8 mouse cellular contexts compared by ENCODE assay signal in the genomic region with DNA sequence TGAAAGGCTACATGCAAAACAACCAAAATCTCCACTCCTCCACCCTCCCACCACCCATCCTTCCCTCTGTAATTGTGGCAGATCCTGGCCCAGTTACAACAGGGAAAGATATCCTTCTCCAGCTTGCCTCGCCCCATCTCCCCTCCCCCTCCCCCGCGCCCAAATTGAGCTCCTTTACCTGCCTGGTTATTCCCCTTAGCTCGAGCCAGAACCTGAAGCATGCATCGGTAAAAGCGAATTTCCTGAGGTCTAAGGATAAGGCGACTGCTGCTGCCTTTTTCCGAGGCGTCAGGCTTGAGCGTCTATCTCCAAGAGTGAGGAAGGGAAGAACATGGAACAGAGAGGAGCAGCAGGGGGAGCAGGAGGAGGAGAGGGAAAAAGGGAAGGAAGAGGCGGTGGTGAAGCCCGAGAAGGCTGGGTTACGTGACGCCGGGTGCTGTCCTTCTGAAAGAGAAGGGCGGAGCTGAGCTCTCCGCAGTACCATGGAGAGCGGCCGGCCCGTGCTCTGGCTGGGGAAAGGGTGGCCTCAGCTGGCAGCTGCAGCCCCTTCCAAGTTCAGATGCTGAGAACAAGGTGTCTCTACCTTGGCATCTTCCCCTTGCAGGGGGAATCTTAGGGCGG. TPM values are rescaled to one million over a fixed set of nuclear protein-coding genes. Genes with fewer than 3 reads are reported as not detected.
DNase-seq lines count a peak whose midpoint lies in the region; ATAC-seq lines count a peak whose summit lies in the region.

No protein-coding gene starts in this region.

- H3K9ac ChIP-seq in intestine, embryonic 15.5 days, result no peak overlapping the region
- H3K9ac ChIP-seq in limb, embryonic 15.5 days, result no peak overlapping the region
- peak overlapping the region; percentile 38 for H3K9ac ChIP-seq in neural tube, embryonic 12.5 days

- H3K4me3 ChIP-seq in intestine, embryonic 15.5 days (replicated peaks), result no peak overlapping the region
- peak overlapping the region; percentile 21 for H3K4me3 ChIP-seq in limb, embryonic 15.5 days
- peak overlapping the region; percentile 25 for H3K4me3 ChIP-seq in neural tube, embryonic 12.5 days

- H3K27ac ChIP-seq in intestine, embryonic 15.5 days, result no peak overlapping the region
- H3K27ac ChIP-seq in limb, embryonic 15.5 days, result no peak overlapping the region
- H3K27ac ChIP-seq in neural tube, embryonic 12.5 days, result peak overlapping the region; percentile 8

- peaks cover 3% of the 10 kb centered on the region; the same call in 1 of the 2 replicates for H3K9me3 ChIP-seq in intestine, embryonic 15.5 days
- H3K9me3 ChIP-seq in limb, embryonic 15.5 days, result 0 out of 2 replicates have a peak, but pooled peaks cover 2% of the 10 kb centered on the region
- H3K9me3 ChIP-seq in neural tube, embryonic 12.5 days, result peaks cover 13% of the 10 kb centered on the region

- peak overlapping the region; percentile 35 for H3K4me2 ChIP-seq in intestine, embryonic 15.5 days (replicated peaks)
- peak overlapping the region; percentile 33 for H3K4me2 ChIP-seq in limb, embryonic 15.5 days
- H3K4me2 ChIP-seq in neural tube, embryonic 12.5 days (replicated peaks), result peak overlapping the region; percentile 57

- H3K27me3 ChIP-seq in intestine, embryonic 15.5 days (replicated peaks), result no peaks in the 10 kb centered on the region
- H3K27me3 ChIP-seq in limb, embryonic 15.5 days, result no peaks in the 10 kb centered on the region
- H3K27me3 ChIP-seq in neural tube, embryonic 12.5 days (replicated peaks), result no peaks in the 10 kb centered on the region

- no peaks in the 10 kb centered on the region for H3K36me3 ChIP-seq in intestine, embryonic 15.5 days
- H3K36me3 ChIP-seq in limb, embryonic 15.5 days, result no peaks in the 10 kb centered on the region
- peaks cover 15% of the 10 kb centered on the region for H3K36me3 ChIP-seq in neural tube, embryonic 12.5 days

- under 1% methylated on average over 21 of the region's 21 CpGs for WGBS in intestine, embryonic 15.5 days
- under 1% methylated on average over 21 of the region's 21 CpGs for WGBS in limb, embryonic 15.5 days
- under 1% methylated on average over 21 of the region's 21 CpGs for WGBS in neural tube, embryonic 12.5 days

- peak; percentile 48 for DNase-seq in gastrocnemius, postnatal 10 days
- DNase-seq in gastrocnemius, postnatal 25 days, result no peak
- peak; percentile 87 to 91 for DNase-seq in cerebellum, postnatal 10 days
- DNase-seq in frontal cortex, postnatal 10 days (ENCODE audit: low spot score in 2 of 2), result peak; percentile 78 to 79
- peak; percentile 46 for DNase-seq in urinary bladder, postnatal 25 days (ENCODE audit: low spot score)

- no peaks in the 10 kb centered on the region for H3K4me1 ChIP-seq in intestine, embryonic 15.5 days (replicated peaks)
- 0 out of 2 replicates have a peak, but pooled peaks cover 5% of the 10 kb centered on the region for H3K4me1 ChIP-seq in limb, embryonic 15.5 days
- H3K4me1 ChIP-seq in neural tube, embryonic 12.5 days, result 0 out of 2 replicates have a peak, but pooled peaks cover 3% of the 10 kb centered on the region

- peak; percentile 92 for ATAC-seq in intestine, embryonic 15.5 days
- ATAC-seq in limb, embryonic 15.5 days (ENCODE audit: insufficient number of reproducible peaks, low FRiP score, low TSS enrichment, low read depth), result peak; percentile 69; the same call in 1 of the 2 replicates
- peak; percentile 91 for ATAC-seq in neural tube, embryonic 12.5 days (ENCODE audit: low FRiP score, low read depth)

RNA-seq across cellular contexts. Expression of a gene that starts 0.3 kb away (rescaled TPM):
- total RNA-seq in gastrocnemius, postnatal 10 days (2021), result 1 to 10 TPM; 2.1 to 3.9 TPM
- under 1 TPM; 0.10 to 0.62 TPM for total RNA-seq in gastrocnemius, postnatal 25 days (2021)
- 2.8 and 4.6 TPM in 2 replicates for polyA plus RNA-seq in intestine, embryonic 15.5 days (2015; fragmentation: Nextera tagmentation; extraction: Ambion mirVana)
- 12.0 and 12.4 TPM in 2 replicates for polyA plus RNA-seq in limb, embryonic 15.5 days (2015; fragmentation: Nextera tagmentation; extraction: Ambion mirVana)
- 58.5 and 62.1 TPM in 2 replicates for polyA plus RNA-seq in neural tube, embryonic 12.5 days (2016; fragmentation: Nextera tagmentation; extraction: Ambion mirVana)
